Mouse (Mus musculus) limb, embryonic 15.5 days (tissue): ENCODE measurements around the gene Ssh1. TPM values are rescaled to one million over a fixed set of nuclear protein-coding genes. Genes with fewer than 3 reads are reported as not detected.

ENCODE experiments used
- ATAC-seq: fragments of 200-750 bp; cut with Nextera tagmentation; 2 replicates; pipeline ENCODE4 v1.8.0; 2017; ENCODE audit warnings: low read depth, moderate TSS enrichment; ENCODE audit not compliant: insufficient number of reproducible peaks, low FRiP score, low TSS enrichment
- H3K27ac ChIP-seq: fragments of 300-500 bp; sonication (generic); 2 replicates; pipeline ENCODE4 v1.5.1; 2015; ENCODE audit warnings: moderate library complexity, mild to moderate bottlenecking, inconsistent platforms
- H3K27me3 ChIP-seq: fragments of 300-500 bp; sonication (generic); 2 replicates; pipeline ENCODE4 v1.6.1; 2015; ENCODE audit warnings: inconsistent platforms
- H3K36me3 ChIP-seq: fragments of 300-500 bp; sonication (generic); 2 replicates; pipeline ENCODE4 v1.6.1; 2015; ENCODE audit warnings: inconsistent platforms
- H3K4me1 ChIP-seq: fragments of 300-500 bp; sonication (generic); 2 replicates; pipeline ENCODE4 v1.6.1; 2015; ENCODE audit warnings: inconsistent platforms
- H3K4me2 ChIP-seq: fragments of 300-500 bp; sonication (generic); 2 replicates; pipeline ENCODE4 v1.6.1; 2015; ENCODE audit warnings: mild to moderate bottlenecking, inconsistent platforms
- H3K4me3 ChIP-seq: fragments of 300-500 bp; sonication (generic); 2 replicates; pipeline ENCODE4 v1.5.1; 2015; ENCODE audit warnings: mild to moderate bottlenecking, inconsistent platforms
- H3K9ac ChIP-seq: fragments of 300-500 bp; sonication (generic); 2 replicates; pipeline ENCODE4 v1.6.1; 2015; ENCODE audit warnings: inconsistent platforms
- H3K9me3 ChIP-seq: fragments of 300-500 bp; sonication (generic); 2 replicates; pipeline ENCODE4 v1.6.1; 2016; ENCODE audit warnings: inconsistent platforms
- WGBS: fragments of 180-500 bp; shearing (Covaris S2); methylation state at CpG from one replicate; pipeline ENCODE4 v1.1.7; 2015; 5-methylcytosine and 5-hydroxymethylcytosine counted together
- polyA plus RNA-seq: library from polyadenylated mRNA; unstranded; fragments of >200 nt; fragmentation: Nextera tagmentation; extraction: Ambion mirVana; gene quantifications from 2 replicates; pipeline ENCODE4 v1.2.1, GENCODE M21; 2015

The Ssh1 gene
- polyA plus RNA-seq = 10.3 and 13.2 TPM in 2 replicates

DNA sequence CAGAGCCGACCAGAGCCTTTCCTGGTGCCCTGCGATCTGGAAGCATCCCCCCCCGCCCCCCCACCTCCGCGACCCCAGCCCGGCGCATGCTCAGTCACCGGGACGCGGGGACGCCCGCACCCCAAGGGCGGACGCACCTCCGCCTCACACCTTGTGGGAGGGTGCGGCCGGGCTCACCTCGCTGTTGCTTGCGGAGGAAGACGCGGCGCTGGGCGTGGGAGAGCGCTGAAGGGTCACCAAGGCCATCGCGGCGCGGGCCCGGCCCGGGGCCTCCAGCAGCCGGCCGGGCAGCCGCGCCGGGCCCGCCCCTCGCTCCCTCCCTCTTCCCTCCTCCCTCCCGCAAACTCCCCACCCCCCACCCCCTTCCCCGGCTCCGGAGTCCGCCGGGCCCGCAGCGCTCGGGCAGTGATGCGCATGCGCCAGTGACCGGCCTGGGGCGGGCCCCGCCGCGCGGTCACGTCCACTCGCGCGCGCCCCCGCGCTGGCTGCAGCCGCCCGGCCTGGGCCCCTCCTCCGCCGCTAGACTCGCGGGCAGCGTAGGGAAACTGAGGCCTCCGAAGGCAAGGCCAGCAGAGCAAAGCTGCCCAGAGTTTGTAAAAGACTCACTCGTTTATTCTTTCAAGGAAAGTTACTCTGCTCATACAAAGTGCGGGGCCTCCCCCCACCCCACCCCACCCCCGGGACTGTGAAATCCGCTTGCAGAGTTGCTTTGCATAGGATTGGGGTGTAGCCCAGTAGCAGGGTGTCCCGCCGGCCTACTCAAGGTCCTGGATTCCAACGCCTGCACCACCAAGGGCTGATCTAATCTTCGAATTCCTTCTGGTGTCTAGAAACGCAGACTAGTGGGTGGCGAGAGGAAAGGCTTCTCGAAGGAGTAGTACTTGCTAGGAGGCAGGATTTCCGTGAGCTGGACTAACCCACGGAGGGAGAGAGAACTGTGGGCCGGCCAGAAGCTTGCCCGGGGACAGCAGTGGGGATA is at the start of gene Ssh1:
Gene Ssh1, minus strand, starts transcription at position 408 of the 979 bp plus-strand sequence.
- H3K27ac ChIP-seq = peak within 1 kb of the TSS; percentile 94
- H3K9me3 ChIP-seq = no peaks in the 10 kb centered on the region
- H3K4me1 ChIP-seq = peaks cover 24% of the 10 kb centered on the region
- ATAC-seq = peak; percentile 87
- peak within 1 kb of the TSS; percentile 85 for H3K4me3 ChIP-seq
- 0 out of 2 replicates have a peak, but pooled peaks cover 5% of the 10 kb centered on the region for H3K36me3 ChIP-seq
- no peaks in the 10 kb centered on the region for H3K27me3 ChIP-seq
- H3K9ac ChIP-seq = peak within 1 kb of the TSS; percentile 85
- under 1% methylated on average over 62 of the region's 83 CpGs for WGBS
- H3K4me2 ChIP-seq = peak within 1 kb of the TSS; percentile 63

DNA sequence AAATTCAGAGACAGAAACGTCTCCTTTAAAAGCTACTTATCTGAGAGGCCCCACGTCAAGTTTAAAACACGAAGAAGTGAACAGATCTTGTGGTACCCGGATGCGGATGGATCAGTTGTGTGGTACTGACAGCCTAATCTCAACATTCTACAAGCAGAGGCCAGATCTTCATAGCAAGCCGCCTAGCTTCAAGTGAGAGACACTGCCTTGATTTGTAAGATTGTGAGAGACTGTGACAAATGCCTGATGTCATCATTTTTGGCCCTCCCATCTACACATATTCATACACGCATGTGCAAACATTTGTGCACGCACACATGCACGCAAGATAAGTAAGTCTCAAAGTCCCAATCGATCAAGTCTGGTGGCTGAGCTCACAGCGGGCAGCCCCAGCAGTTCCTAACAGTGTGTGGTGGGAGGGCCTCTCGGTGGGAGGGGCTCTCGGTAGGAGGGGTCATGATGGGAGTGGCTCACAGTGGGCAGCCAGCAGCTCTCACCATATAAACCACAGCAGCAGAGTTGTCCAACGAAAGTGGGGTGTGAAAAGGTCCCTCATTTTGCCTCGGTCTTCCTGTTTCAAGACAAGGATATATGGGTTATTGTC is 47.7 kb upstream of the Ssh1 start:
- Histone ChIP-seq H3K9ac (no peak overlapping the region), H3K36me3 (no peaks in the 10 kb centered on the region), H3K4me2 (0 out of 2 replicates have a peak overlapping the region, but pooled peaks have one; percentile 21), H3K9me3 (no peaks in the 10 kb centered on the region), H3K4me3 (no peak overlapping the region), H3K27me3 (no peaks in the 10 kb centered on the region), H3K4me1 (no peaks in the 10 kb centered on the region), H3K27ac (no peak overlapping the region)
- ATAC-seq = peak; percentile 65; the same call in 1 of the 2 replicates
- WGBS = 19% methylated on average over 15 of the region's 15 CpGs

DNA sequence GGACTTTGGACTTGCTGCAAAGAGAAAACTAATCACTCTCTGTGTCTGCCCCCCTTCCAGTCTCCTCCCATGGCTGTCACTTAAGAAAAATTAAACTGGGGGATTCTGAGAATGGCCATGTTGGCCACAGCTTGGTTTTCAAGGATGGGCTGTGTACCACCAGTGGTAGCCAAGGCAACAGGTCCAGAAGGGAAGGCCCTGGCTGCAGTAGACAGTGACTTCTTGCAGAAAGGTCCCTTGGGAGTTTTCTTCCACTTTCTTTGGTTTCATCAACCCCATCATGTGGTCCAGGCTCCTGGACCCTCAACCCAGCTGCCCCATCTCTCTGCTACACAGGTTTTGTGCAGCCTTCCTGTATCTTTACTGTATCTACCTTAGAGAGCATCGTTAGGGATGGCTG is 47.2 kb upstream of the Ssh1 start:
- H3K4me2 ChIP-seq = no peak overlapping the region
- H3K27me3 ChIP-seq = no peaks in the 10 kb centered on the region
- H3K9ac ChIP-seq = no peak overlapping the region
- H3K27ac ChIP-seq = no peak overlapping the region
- H3K4me1 ChIP-seq = no peaks in the 10 kb centered on the region
- 64% methylated on average over 1 of the region's 1 CpGs for WGBS
- no peak for ATAC-seq
- H3K36me3 ChIP-seq = no peaks in the 10 kb centered on the region
- H3K4me3 ChIP-seq = no peak overlapping the region
- H3K9me3 ChIP-seq = no peaks in the 10 kb centered on the region

DNA sequence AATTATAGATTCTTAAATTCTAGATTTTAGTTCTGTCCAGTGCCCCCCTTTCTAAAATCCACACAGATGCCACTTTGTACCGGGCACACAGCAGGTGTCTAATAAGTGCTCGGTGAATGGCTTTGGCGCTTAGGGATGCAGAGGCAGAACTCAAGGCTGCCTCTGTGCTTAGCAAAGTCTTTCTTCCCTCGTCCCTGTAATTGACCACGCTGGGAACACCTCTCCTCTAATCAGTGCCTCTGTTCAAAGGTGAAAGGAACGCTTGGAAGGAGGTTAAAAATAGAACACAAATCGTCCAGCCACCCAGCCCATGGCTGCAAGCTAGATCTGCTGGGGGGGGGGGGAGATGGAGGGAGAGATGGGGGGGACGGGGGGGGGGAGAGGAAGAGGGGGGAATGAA is 46.8 kb upstream of the Ssh1 start:
- Histone ChIP-seq H3K4me1 (no peaks in the 10 kb centered on the region), H3K27me3 (no peaks in the 10 kb centered on the region), H3K27ac (no peak overlapping the region), H3K4me2 (no peak overlapping the region), H3K9me3 (no peaks in the 10 kb centered on the region), H3K9ac (no peak overlapping the region), H3K4me3 (no peak overlapping the region), H3K36me3 (no peaks in the 10 kb centered on the region)
- 24% methylated on average over 7 of the region's 8 CpGs for WGBS
- ATAC-seq = no peak

DNA sequence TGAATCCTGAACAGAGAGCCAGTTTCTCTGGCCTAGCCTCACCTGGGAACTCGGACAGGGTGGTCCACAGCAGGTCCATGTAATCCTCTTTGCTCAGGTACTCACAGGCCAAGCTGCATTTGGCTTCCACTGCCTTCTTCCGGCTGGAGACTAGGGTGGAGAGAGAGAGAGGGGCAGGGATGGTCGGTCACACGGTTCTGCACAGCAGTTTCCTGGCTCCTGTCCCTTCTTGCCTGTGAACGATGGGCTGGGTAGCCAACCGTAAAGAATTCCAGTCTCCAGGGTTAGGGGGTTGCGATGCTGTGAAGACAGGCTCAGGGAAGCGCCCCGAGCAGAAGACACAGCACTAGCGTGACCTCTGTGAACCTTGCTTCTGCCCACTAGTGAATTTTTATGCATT is 41.4 kb upstream of the Ssh1 start:
- Histone ChIP-seq H3K36me3 (no peaks in the 10 kb centered on the region), H3K27me3 (no peaks in the 10 kb centered on the region), H3K9ac (no peak overlapping the region), H3K4me1 (no peaks in the 10 kb centered on the region), H3K27ac (no peak overlapping the region), H3K4me3 (no peak overlapping the region), H3K9me3 (no peaks in the 10 kb centered on the region), H3K4me2 (no peak overlapping the region)
- ATAC-seq = no peak
- 55% methylated on average over 10 of the region's 10 CpGs for WGBS

DNA sequence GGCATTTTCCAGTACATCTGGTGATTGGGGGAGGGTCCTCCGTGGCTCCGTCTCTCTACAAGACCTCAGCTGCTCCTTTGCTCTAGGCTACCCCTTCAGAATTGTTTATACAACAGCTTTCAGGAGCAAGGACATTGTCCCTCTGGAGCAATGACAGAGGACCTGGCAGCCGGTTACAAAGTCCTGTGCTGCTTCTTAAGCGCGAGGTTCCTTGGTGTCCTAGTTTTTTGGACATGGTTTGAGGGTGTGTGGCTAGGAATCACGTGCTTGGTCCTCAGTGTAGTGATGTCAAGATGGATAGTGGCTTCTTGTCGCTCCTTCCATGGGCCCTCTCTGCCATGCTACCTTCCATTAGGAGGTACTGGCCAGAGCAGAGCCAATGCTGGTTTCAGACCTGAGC is 40.7 kb upstream of the Ssh1 start:
- Histone ChIP-seq H3K27ac (no peak overlapping the region), H3K9ac (no peak overlapping the region), H3K9me3 (no peaks in the 10 kb centered on the region), H3K36me3 (no peaks in the 10 kb centered on the region), H3K4me1 (no peaks in the 10 kb centered on the region), H3K4me3 (no peak overlapping the region), H3K27me3 (no peaks in the 10 kb centered on the region), H3K4me2 (no peak overlapping the region)
- ATAC-seq = no peak
- 81% methylated on average over 7 of the region's 7 CpGs for WGBS

DNA sequence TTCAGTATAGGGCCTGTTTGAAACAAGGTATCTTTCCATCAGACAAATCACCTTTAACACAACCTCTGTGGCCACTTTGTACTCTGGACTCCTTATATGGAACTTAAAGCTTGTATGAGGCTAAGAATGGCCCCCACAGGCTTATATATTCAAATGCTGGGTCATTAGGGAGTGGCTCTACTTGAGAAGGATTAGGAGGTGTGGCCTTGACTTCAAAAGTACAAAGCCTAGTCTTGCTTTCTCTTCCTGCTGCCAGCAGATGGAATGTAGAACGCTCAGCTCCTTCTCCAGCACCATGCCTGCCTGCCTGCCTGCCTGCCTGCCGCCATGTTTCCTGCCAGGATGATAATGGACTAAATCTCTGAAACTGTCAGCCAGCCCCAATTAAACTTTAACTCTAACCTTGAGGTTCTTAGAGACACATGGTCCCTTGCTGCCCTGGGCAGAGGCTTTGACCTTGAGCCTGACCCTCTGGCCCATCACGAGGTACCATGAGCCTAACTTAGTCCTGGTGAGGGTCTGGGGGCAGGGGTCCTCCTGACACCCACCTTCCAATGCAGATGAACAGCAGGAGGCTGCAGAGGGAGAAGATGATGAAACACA is 38.6 kb upstream of the Ssh1 start:
- H3K9ac ChIP-seq = no peak overlapping the region
- ATAC-seq = no peak
- H3K27me3 ChIP-seq = no peaks in the 10 kb centered on the region
- 79% methylated on average over 3 of the region's 3 CpGs for WGBS
- no peak overlapping the region for H3K4me3 ChIP-seq
- no peaks in the 10 kb centered on the region for H3K36me3 ChIP-seq
- no peaks in the 10 kb centered on the region for H3K4me1 ChIP-seq
- no peak overlapping the region for H3K4me2 ChIP-seq
- no peaks in the 10 kb centered on the region for H3K9me3 ChIP-seq
- H3K27ac ChIP-seq = no peak overlapping the region

DNA sequence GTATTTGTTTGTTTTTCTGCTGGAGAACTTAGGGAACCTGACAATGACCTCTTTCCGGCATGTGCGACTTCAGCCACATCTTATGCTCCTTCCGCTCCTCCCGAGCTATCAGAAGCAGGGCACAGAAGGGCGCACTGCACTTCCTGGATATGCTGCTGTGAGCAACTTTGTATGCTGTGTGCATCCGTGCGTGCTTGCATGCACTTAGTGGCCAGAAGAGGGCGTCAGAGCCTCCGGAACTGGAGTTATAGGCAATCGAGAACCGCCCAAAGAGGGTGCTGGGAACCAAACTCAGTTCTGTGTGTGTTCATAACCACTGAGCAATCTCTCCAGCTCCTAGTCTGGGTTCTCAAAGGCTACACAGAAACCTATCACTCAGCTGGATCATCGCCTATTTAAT is 37.0 kb upstream of the Ssh1 start:
- Histone ChIP-seq H3K9me3 (no peaks in the 10 kb centered on the region), H3K4me1 (no peaks in the 10 kb centered on the region), H3K27me3 (no peaks in the 10 kb centered on the region), H3K27ac (no peak overlapping the region), H3K4me3 (no peak overlapping the region), H3K9ac (no peak overlapping the region), H3K4me2 (no peak overlapping the region), H3K36me3 (no peaks in the 10 kb centered on the region)
- no peak for ATAC-seq
- WGBS = 89% methylated on average over 12 of the region's 12 CpGs

DNA sequence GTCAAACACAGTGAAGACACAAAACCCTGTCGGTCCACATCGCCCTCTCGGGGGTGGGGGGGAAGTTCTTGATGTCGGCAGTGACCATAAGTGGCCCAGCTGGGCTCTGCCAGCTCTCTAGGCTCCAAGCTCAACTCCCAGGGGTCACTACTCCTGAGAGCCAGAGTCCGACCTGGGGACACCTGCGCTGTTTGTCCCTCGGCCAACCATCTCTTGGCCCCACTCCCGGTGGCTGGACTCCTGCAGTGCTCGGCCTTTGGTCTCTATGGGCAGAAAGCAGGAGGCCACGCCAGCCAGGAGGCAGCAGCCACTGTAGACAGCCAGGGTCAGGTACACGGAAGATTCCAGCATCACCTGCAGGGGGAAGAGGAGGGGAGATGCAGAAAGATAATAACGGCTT is 34.4 kb upstream of the Ssh1 start:
- Histone ChIP-seq H3K36me3 (no peaks in the 10 kb centered on the region), H3K4me3 (no peak overlapping the region), H3K4me1 (no peaks in the 10 kb centered on the region), H3K4me2 (no peak overlapping the region), H3K9ac (no peak overlapping the region), H3K27me3 (no peaks in the 10 kb centered on the region), H3K27ac (no peak overlapping the region), H3K9me3 (no peaks in the 10 kb centered on the region)
- no peak for ATAC-seq
- 83% methylated on average over 12 of the region's 12 CpGs for WGBS

DNA sequence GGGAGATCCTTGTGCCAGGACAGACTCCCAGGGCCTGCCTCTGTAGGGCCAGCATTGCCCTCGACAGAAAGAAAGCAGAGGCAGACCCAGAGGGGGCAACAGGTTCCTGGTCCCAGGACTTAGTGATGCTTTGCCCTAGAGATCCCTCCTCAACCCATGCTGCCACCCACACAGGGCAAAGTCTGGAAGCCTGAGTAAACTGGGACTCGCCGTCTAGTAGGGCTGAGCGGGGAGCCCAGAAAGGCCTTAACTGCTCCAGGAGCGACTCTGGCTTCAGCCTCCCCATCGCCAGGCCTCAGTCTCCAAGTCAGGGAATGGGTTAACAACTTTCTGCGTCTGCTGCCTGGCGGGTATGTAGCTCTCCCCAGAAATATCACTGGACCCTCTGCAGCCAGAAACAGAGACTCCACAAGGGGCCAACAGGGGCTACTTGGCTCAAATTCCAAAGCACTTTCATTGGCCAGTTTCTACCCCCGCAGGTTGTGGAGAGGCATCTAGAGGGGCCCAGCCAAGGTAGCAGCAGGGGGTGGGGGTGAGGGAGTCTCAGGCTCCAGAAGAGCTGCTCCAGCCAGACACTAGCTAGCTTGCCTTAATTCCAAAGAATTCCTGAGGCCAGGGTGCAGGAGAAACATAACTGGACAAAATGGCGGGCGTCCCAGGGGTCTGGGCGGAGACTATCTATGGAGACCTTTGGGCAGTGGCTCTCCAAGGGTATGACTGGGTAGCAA is 33.7 kb upstream of the Ssh1 start:
- no peaks in the 10 kb centered on the region for H3K4me1 ChIP-seq
- H3K27ac ChIP-seq = no peak overlapping the region
- no peaks in the 10 kb centered on the region for H3K27me3 ChIP-seq
- no peak for ATAC-seq
- no peaks in the 10 kb centered on the region for H3K9me3 ChIP-seq
- H3K4me2 ChIP-seq = no peak overlapping the region
- 83% methylated on average over 12 of the region's 12 CpGs for WGBS
- H3K4me3 ChIP-seq = no peak overlapping the region
- no peak overlapping the region for H3K9ac ChIP-seq
- no peaks in the 10 kb centered on the region for H3K36me3 ChIP-seq

DNA sequence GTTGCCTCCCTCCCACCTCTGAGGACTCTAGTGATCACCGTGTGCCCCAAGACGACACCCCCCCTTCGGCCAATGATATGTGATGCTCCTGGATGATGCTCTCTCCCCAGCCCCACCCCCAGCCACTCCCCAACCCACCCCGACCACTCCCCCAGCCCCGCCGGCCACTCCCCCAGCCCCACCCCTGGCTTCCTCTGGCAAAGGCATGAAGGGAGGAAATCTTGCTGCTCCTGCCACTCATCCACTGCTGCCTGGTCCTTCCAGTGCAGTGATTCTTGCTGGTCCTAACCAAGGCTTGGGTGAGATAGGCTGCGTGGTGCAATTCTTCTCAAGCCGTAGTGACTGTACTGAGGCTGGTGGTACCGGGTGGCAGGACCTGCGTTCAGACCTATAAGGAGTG is 31.2 kb upstream of the Ssh1 start:
- H3K36me3 ChIP-seq = no peaks in the 10 kb centered on the region
- no peak overlapping the region for H3K4me3 ChIP-seq
- 6% methylated on average over 10 of the region's 10 CpGs for WGBS
- H3K4me2 ChIP-seq = no peak overlapping the region
- H3K4me1 ChIP-seq = no peaks in the 10 kb centered on the region
- H3K9ac ChIP-seq = no peak overlapping the region
- no peaks in the 10 kb centered on the region for H3K9me3 ChIP-seq
- H3K27me3 ChIP-seq = no peaks in the 10 kb centered on the region
- ATAC-seq = no peak
- H3K27ac ChIP-seq = no peak overlapping the region
